Mouse (Mus musculus) gastrocnemius, postnatal 14 days (tissue): ENCODE measurements around the gene Aifm1. TPM values are rescaled to one million over a fixed set of nuclear protein-coding genes. Genes with fewer than 3 reads are reported as not detected.
A peak's percentile ranks its signal among the peaks of the same experiment; 100 is the strongest.

Source experiments
- DNase-seq: peaks from one replicate; pipeline ENCODE4 v3.0.0; 2021; ENCODE audit warnings: mixed read lengths
- intact Hi-C: fragments of 180-260 bp; cut with DNase I; formaldehyde crosslinking; loops from one replicate; pipeline ENCODE4 v1.15.1; 2025; ENCODE audit warnings: low total_unique reads
- long read RNA-seq, 2 experiments: library from polyadenylated mRNA; stranded (forward); transcript quantifications; one replicate each; pipeline ENCODE4 v2.0.0; 2021
- total RNA-seq, 2 experiments: library from RNA; stranded (reverse); gene quantifications; 2 replicates each; pipeline ENCODE4 v1.2.3; 2021

Aifm1 gene
- 10 to 100 TPM; 46.3 to 53.6 TPM for total RNA-seq
- long read RNA-seq, experiment 1, transcript Aifm1-201 (16 exons, 2,237 nt) = major isoform, 101 of 112 reads
- long read RNA-seq, experiment 1, partial matches to known transcripts = 6 of 112 reads
- long read RNA-seq, experiment 1, other reads (novel, unspliced or antisense) = 5 of 112 reads
- long read RNA-seq, experiment 2, transcript Aifm1-201 (16 exons, 2,237 nt) = major isoform, 97 of 103 reads
- long read RNA-seq, experiment 2, partial matches to known transcripts = 4 of 103 reads
- long read RNA-seq, experiment 2, other reads (novel, unspliced or antisense) = 1 of 103 reads

GRCm38 (mm10) chrX:48513166-48513807 lies at the start of gene Aifm1:
Aifm1 (minus strand) TSS chrX:48513563.
- peak; percentile 94 for DNase-seq
- intact Hi-C loops = no loop called here

- intact Hi-C loops = no loop called here
- DNase-seq = peak; percentile 53
Measured at GRCm38 (mm10) chrX:48532175-48532574, 18.8 kb upstream of the Aifm1 start.

- intact Hi-C loops = no loop called here
- DNase-seq = no peak
Measured at GRCm38 (mm10) chrX:48526435-48526834, 13.1 kb upstream of the Aifm1 start.

- no peak for DNase-seq
- intact Hi-C loops = no loop called here
Measured at GRCm38 (mm10) chrX:48525866-48526265, 12.5 kb upstream of the Aifm1 start.

- intact Hi-C loops = no loop called here
- no peak for DNase-seq
Measured at GRCm38 (mm10) chrX:48525332-48525731, 12.0 kb upstream of the Aifm1 start.

GRCm38 (mm10) chrX:48523512-48523911 lies 10.1 kb upstream of the Aifm1 start:
- intact Hi-C loops = no loop called here
- DNase-seq = no peak

- intact Hi-C loops = no loop called here
- no peak for DNase-seq
Measured at GRCm38 (mm10) chrX:48521651-48522050, 8.3 kb upstream of the Aifm1 start.

GRCm38 (mm10) chrX:48519549-48520085 lies 6.3 kb upstream of the Aifm1 start:
- DNase-seq = no peak
- intact Hi-C loops = no loop called here

- DNase-seq = peak; percentile 5
- intact Hi-C loops = no loop called here
Measured at GRCm38 (mm10) chrX:48518808-48519548, 5.6 kb upstream of the Aifm1 start, which contains the start of gene Rab33a. Rab33a (plus strand) TSS chrX:48519285.

- intact Hi-C loops = no loop called here
- no peak for DNase-seq
Measured at GRCm38 (mm10) chrX:48518211-48518807, 4.9 kb upstream of the Aifm1 start.

- intact Hi-C loops = no loop called here
- DNase-seq = no peak
Measured at GRCm38 (mm10) chrX:48513824-48514223, 461 bp upstream of the Aifm1 start.

GRCm38 (mm10) chrX:48493763-48494162 lies 19.6 kb downstream of the Aifm1 start:
- intact Hi-C loops = no loop called here
- no peak for DNase-seq

GRCm38 (mm10) chrX:48481687-48482086 lies 31.7 kb downstream of the Aifm1 start:
- intact Hi-C loops = no loop called here
- no peak for DNase-seq

- no peak for DNase-seq
- intact Hi-C loops = no loop called here
Measured at GRCm38 (mm10) chrX:48481095-48481494, 32.3 kb downstream of the Aifm1 start.

- no peak for DNase-seq
- intact Hi-C loops = no loop called here
Measured at GRCm38 (mm10) chrX:48467355-48467946, 45.9 kb downstream of the Aifm1 start.

GRCm38 (mm10) chrX:48466174-48466573 lies 47.2 kb downstream of the Aifm1 start:
- intact Hi-C loops = no loop called here
- DNase-seq = no peak

GRCm38 (mm10) chrX:48464436-48464835 lies 48.9 kb downstream of the Aifm1 start:
- intact Hi-C loops = loop anchor here (5.0 kb wide), 1 partner anchor 37 kb away; no protein-coding TSS in a partner anchor
- no peak for DNase-seq

- no peak for DNase-seq
Measured at GRCm38 (mm10) chrX:48463636-48464035, 49.7 kb downstream of the Aifm1 start.

More at GRCm38 (mm10) chrX:48463636-48464035, 49.7 kb downstream of the Aifm1 start:
- intact Hi-C loops = loop anchor here (5.0 kb wide), 1 partner anchor 36 kb away; no protein-coding TSS in a partner anchor
